Mouse (Mus musculus) lung, postnatal 0 days (tissue): ENCODE measurements at regions not wholly inside any gene's neighbourhood (a gene's known extent, or its start where the extent isn't known, plus 50 kb on each side); places are given as distances from the start of the nearest gene placed in this dataset.
A peak's percentile ranks its signal among the peaks of the same experiment; 100 is the strongest.

Experiments
- ATAC-seq: fragments of 200-750 bp; cut with Nextera tagmentation; 2 replicates; pipeline ENCODE4 v1.8.0; 2017; ENCODE audit warnings: moderate library complexity
- DNase-seq: peaks from one replicate; pipeline ENCODE4 v3.0.0-alpha.2; 2016; ENCODE audit warnings: low spot score
- H3K27ac ChIP-seq: fragments of 300-500 bp; sonication (generic); 2 replicates; pipeline ENCODE4 v1.5.1; 2014; ENCODE audit warnings: antibody characterized with exemption, mild to moderate bottlenecking, low read length, mixed read lengths
- H3K27me3 ChIP-seq: fragments of 300-500 bp; sonication (generic); replicated peaks from 2 replicates; pipeline ENCODE4 v1.6.1; 2014; ENCODE audit warnings: low read length, mixed read lengths; ENCODE audit not compliant: insufficient read depth
- H3K36me3 ChIP-seq: fragments of 300-500 bp; sonication (generic); 2 replicates; pipeline ENCODE4 v1.6.1; 2014; ENCODE audit warnings: low read length, mixed read lengths; ENCODE audit not compliant: insufficient read depth
- H3K4me1 ChIP-seq: fragments of 300-500 bp; sonication (generic); 2 replicates; pipeline ENCODE4 v1.6.1; 2014; ENCODE audit warnings: antibody characterized with exemption, low read depth, low read length, mixed read lengths; ENCODE audit not compliant: insufficient read depth
- H3K4me2 ChIP-seq: fragments of 300-500 bp; sonication (generic); replicated peaks from 2 replicates; pipeline ENCODE4 v1.6.1; 2014; ENCODE audit warnings: low read depth, mild to moderate bottlenecking, low read length, moderate library complexity, mixed read lengths
- H3K4me3 ChIP-seq: fragments of 300-500 bp; sonication (generic); 2 replicates; pipeline ENCODE4 v1.5.1; 2014; ENCODE audit warnings: low read depth, low read length
- H3K9ac ChIP-seq: fragments of 300-500 bp; sonication (generic); replicated peaks from 2 replicates; pipeline ENCODE4 v1.6.1; 2014; ENCODE audit warnings: low read depth, mild to moderate bottlenecking
- H3K9me3 ChIP-seq: fragments of 300-500 bp; sonication (generic); 2 replicates; pipeline ENCODE4 v1.6.1; 2016; ENCODE audit warnings: low read length, mixed read lengths
- CTCF ChIP-seq: IDR thresholded peaks from 2 replicates; pipeline ENCODE4 v1.5.1; 2016; ENCODE audit warnings: antibody characterized with exemption, mild to moderate bottlenecking
- EP300 ChIP-seq: IDR thresholded peaks from 2 replicates; pipeline ENCODE4 v1.6.1; 2016; ENCODE audit warnings: antibody characterized with exemption, mild to moderate bottlenecking, control low read depth
- WGBS: fragments of 180-500 bp; shearing (Covaris S2); extraction: QIAGEN DNeasy Blood & Tissue Kit; methylation state at CpG from one replicate; pipeline ENCODE4 v1.1.7; 2014; 5-methylcytosine and 5-hydroxymethylcytosine counted together

- H3K9me3 ChIP-seq: no peaks in the 10 kb centered on the region
- H3K4me2 ChIP-seq: no peak overlapping the region
- no peaks in the 10 kb centered on the region for H3K36me3 ChIP-seq
- no peak overlapping the region for H3K9ac ChIP-seq
- no peaks in the 10 kb centered on the region for H3K4me1 ChIP-seq
- H3K4me3 ChIP-seq: no peak overlapping the region
- no peak overlapping the region for H3K27ac ChIP-seq
- 61% methylated on average over 4 of the region's 4 CpGs for WGBS
- DNase-seq (no peak), ATAC-seq (no peak)
- TF ChIP-seq CTCF (no peak), EP300 (no peak)
- H3K27me3 ChIP-seq: no peaks in the 10 kb centered on the region
Measured at GRCm38 (mm10) chr13:97394071-97394470, 153.2 kb downstream of the Enc1 start.

- H3K4me3 ChIP-seq: no peak overlapping the region
- TF ChIP-seq CTCF: no peak
- no peak for TF ChIP-seq EP300
- no peaks in the 10 kb centered on the region for H3K27me3 ChIP-seq
- H3K4me1 ChIP-seq: no peaks in the 10 kb centered on the region
- WGBS: 94% methylated on average over 7 of the region's 7 CpGs
- H3K9me3 ChIP-seq: no peaks in the 10 kb centered on the region
- no peak overlapping the region for H3K4me2 ChIP-seq
- H3K27ac ChIP-seq: no peak overlapping the region
- DNase-seq (no peak), ATAC-seq (no peak)
- no peak overlapping the region for H3K9ac ChIP-seq
- H3K36me3 ChIP-seq: no peaks in the 10 kb centered on the region
Measured at GRCm38 (mm10) chr13:97393456-97393855, 152.6 kb downstream of the Enc1 start.

GRCm38 (mm10) chr13:97390449-97390930 is 149.6 kb downstream of the Enc1 start:
- Histone ChIP-seq H3K9me3 (no peaks in the 10 kb centered on the region), H3K4me2 (0 out of 2 replicates have a peak overlapping the region, but pooled peaks have one; percentile 9), H3K27me3 (no peaks in the 10 kb centered on the region), H3K9ac (no peak overlapping the region), H3K36me3 (no peaks in the 10 kb centered on the region), H3K4me3 (no peak overlapping the region), H3K4me1 (no peaks in the 10 kb centered on the region), H3K27ac (no peak overlapping the region)
- ATAC-seq (peak; percentile 67), DNase-seq (peak; percentile 74)
- WGBS: 27% methylated on average over 11 of the region's 11 CpGs
- TF ChIP-seq EP300 (no peak), CTCF (no peak)

GRCm38 (mm10) chr13:97388851-97389479 is 148.1 kb downstream of the Enc1 start:
- H3K4me2 ChIP-seq: no peak overlapping the region
- no peak for DNase-seq
- 56% methylated on average over 11 of the region's 11 CpGs for WGBS

GRCm38 (mm10) chr13:97386511-97386910 is 145.6 kb downstream of the Enc1 start:
- H3K27ac ChIP-seq: no peak overlapping the region
- no peak overlapping the region for H3K4me2 ChIP-seq
- no peaks in the 10 kb centered on the region for H3K27me3 ChIP-seq
- H3K36me3 ChIP-seq: no peaks in the 10 kb centered on the region
- no peak overlapping the region for H3K4me3 ChIP-seq
- WGBS: 29% methylated on average over 3 of the region's 3 CpGs
- TF ChIP-seq EP300 (peak; percentile 80), CTCF (no peak)
- no peaks in the 10 kb centered on the region for H3K9me3 ChIP-seq
- DNase-seq (peak; percentile 86), ATAC-seq (peak; percentile 84)
- no peaks in the 10 kb centered on the region for H3K4me1 ChIP-seq
- no peak overlapping the region for H3K9ac ChIP-seq

More at GRCm38 (mm10) chr13:97388851-97389479, 148.1 kb downstream of the Enc1 start:
- H3K27me3 ChIP-seq: no peaks in the 10 kb centered on the region
- no peak overlapping the region for H3K27ac ChIP-seq
- no peak for ATAC-seq
- H3K9me3 ChIP-seq: no peaks in the 10 kb centered on the region
- no peak overlapping the region for H3K9ac ChIP-seq
- H3K4me1 ChIP-seq: no peaks in the 10 kb centered on the region
- no peak overlapping the region for H3K4me3 ChIP-seq
- TF ChIP-seq EP300 (no peak), CTCF (no peak)
- H3K36me3 ChIP-seq: no peaks in the 10 kb centered on the region

- Histone ChIP-seq H3K4me2 (no peak overlapping the region), H3K27me3 (no peaks in the 10 kb centered on the region), H3K4me1 (no peaks in the 10 kb centered on the region), H3K9me3 (no peaks in the 10 kb centered on the region), H3K36me3 (no peaks in the 10 kb centered on the region), H3K4me3 (no peak overlapping the region), H3K27ac (no peak overlapping the region), H3K9ac (no peak overlapping the region)
- DNase-seq (no peak), ATAC-seq (no peak)
- 85% methylated on average over 8 of the region's 8 CpGs for WGBS
- no peak for TF ChIP-seq EP300
- no peak for TF ChIP-seq CTCF
Measured at GRCm38 (mm10) chr13:97385531-97385930, 144.6 kb downstream of the Enc1 start.
